Mouse (Mus musculus): ENCODE data around the gene Prdm16. TPM values are rescaled to one million over a fixed set of nuclear protein-coding genes. Genes with fewer than 3 reads are reported as not detected.

The Prdm16 gene
- polyA plus RNA-seq, 1 experiment from 2014 or later = 2.1 TPM

- WGBS (ENCODE audit: insufficient replicate concordance) = 47% methylated on average over 4 of the region's 4 CpGs
- no peaks in the 10 kb centered on the region for H3K9me3 ChIP-seq (replicated peaks; ENCODE audit: control insufficient read depth, low read length)
- no peaks in the 10 kb centered on the region for H3K36me3 ChIP-seq (ENCODE audit: control insufficient read depth, insufficient read depth)
- H3K4me2 ChIP-seq (ENCODE audit: low read depth, low read length) = no peak overlapping the region
- H3K9ac ChIP-seq (ENCODE audit: low read depth, low read length) = no peak overlapping the region
- no peak overlapping the region for H3K4me3 ChIP-seq (ENCODE audit: low read depth, low read length)
- H3K27me3 ChIP-seq (ENCODE audit: control insufficient read depth, insufficient read depth, low read depth, low read length) = peaks cover 2% of the 10 kb centered on the region
- peaks cover 4% of the 10 kb centered on the region for H3K4me1 ChIP-seq (ENCODE audit: control insufficient read depth, low read depth, low read length)
- H3K27ac ChIP-seq (ENCODE audit: low read length) = peak overlapping the region; percentile 76
- no peak for ATAC-seq (ENCODE audit: low read depth)
Measured at GRCm38 (mm10) chr4:154293735-154294201, 342.9 kb downstream of the Prdm16 start.

GRCm38 (mm10) chr4:154283671-154284070 is 353.0 kb downstream of the Prdm16 start:
- no peak for ATAC-seq (ENCODE audit: low read depth)
- Histone ChIP-seq H3K27ac (ENCODE audit: low read length) (no peak overlapping the region), H3K9me3 (replicated peaks; ENCODE audit: control insufficient read depth, low read length) (no peaks in the 10 kb centered on the region), H3K4me1 (ENCODE audit: control insufficient read depth, low read depth, low read length) (no peaks in the 10 kb centered on the region), H3K4me3 (ENCODE audit: low read depth, low read length) (no peak overlapping the region), H3K4me2 (ENCODE audit: low read depth, low read length) (no peak overlapping the region), H3K36me3 (ENCODE audit: control insufficient read depth, insufficient read depth) (no peaks in the 10 kb centered on the region), H3K9ac (ENCODE audit: low read depth, low read length) (no peak overlapping the region), H3K27me3 (ENCODE audit: control insufficient read depth, insufficient read depth, low read depth, low read length) (no peaks in the 10 kb centered on the region)
- WGBS (ENCODE audit: insufficient replicate concordance) = 51% methylated on average over 7 of the region's 7 CpGs

GRCm38 (mm10) chr4:154279481-154279880 is 357.2 kb downstream of the Prdm16 start:
- H3K4me2 ChIP-seq (ENCODE audit: low read depth, low read length) = no peak overlapping the region
- WGBS (ENCODE audit: insufficient replicate concordance) = 53% methylated on average over 9 of the region's 9 CpGs

GRCm38 (mm10) chr4:154273000-154273399 is 363.7 kb downstream of the Prdm16 start:
- 43% methylated on average over 3 of the region's 3 CpGs for WGBS (ENCODE audit: insufficient replicate concordance)
- ATAC-seq (ENCODE audit: low read depth) = no peak
- no peaks in the 10 kb centered on the region for H3K9me3 ChIP-seq (replicated peaks; ENCODE audit: control insufficient read depth, low read length)

More at GRCm38 (mm10) chr4:154279481-154279880, 357.2 kb downstream of the Prdm16 start:
- Histone ChIP-seq H3K9me3 (replicated peaks; ENCODE audit: control insufficient read depth, low read length) (no peaks in the 10 kb centered on the region), H3K27ac (ENCODE audit: low read length) (no peak overlapping the region), H3K27me3 (ENCODE audit: control insufficient read depth, insufficient read depth, low read depth, low read length) (no peaks in the 10 kb centered on the region), H3K4me3 (ENCODE audit: low read depth, low read length) (no peak overlapping the region), H3K9ac (ENCODE audit: low read depth, low read length) (no peak overlapping the region), H3K36me3 (ENCODE audit: control insufficient read depth, insufficient read depth) (no peaks in the 10 kb centered on the region), H3K4me1 (ENCODE audit: control insufficient read depth, low read depth, low read length) (no peaks in the 10 kb centered on the region)
- no peak for ATAC-seq (ENCODE audit: low read depth)

GRCm38 (mm10) chr4:154269520-154269919 is 367.2 kb downstream of the Prdm16 start:
- no peak overlapping the region for H3K27ac ChIP-seq (ENCODE audit: low read length)
- no peak overlapping the region for H3K9ac ChIP-seq (ENCODE audit: low read depth, low read length)
- ATAC-seq (ENCODE audit: low read depth) = no peak
- no peaks in the 10 kb centered on the region for H3K36me3 ChIP-seq (ENCODE audit: control insufficient read depth, insufficient read depth)
- no peak overlapping the region for H3K4me2 ChIP-seq (ENCODE audit: low read depth, low read length)
- no peaks in the 10 kb centered on the region for H3K4me1 ChIP-seq (ENCODE audit: control insufficient read depth, low read depth, low read length)
- no peak overlapping the region for H3K4me3 ChIP-seq (ENCODE audit: low read depth, low read length)
- 47% methylated on average over 10 of the region's 10 CpGs for WGBS (ENCODE audit: insufficient replicate concordance)
- no peaks in the 10 kb centered on the region for H3K27me3 ChIP-seq (ENCODE audit: control insufficient read depth, insufficient read depth, low read depth, low read length)
- no peaks in the 10 kb centered on the region for H3K9me3 ChIP-seq (replicated peaks; ENCODE audit: control insufficient read depth, low read length)

More at GRCm38 (mm10) chr4:154273000-154273399, 363.7 kb downstream of the Prdm16 start:
- no peaks in the 10 kb centered on the region for H3K27me3 ChIP-seq (ENCODE audit: control insufficient read depth, insufficient read depth, low read depth, low read length)
- H3K4me2 ChIP-seq (ENCODE audit: low read depth, low read length) = no peak overlapping the region
- H3K9ac ChIP-seq (ENCODE audit: low read depth, low read length) = no peak overlapping the region
- H3K4me1 ChIP-seq (ENCODE audit: control insufficient read depth, low read depth, low read length) = no peaks in the 10 kb centered on the region
- no peak overlapping the region for H3K27ac ChIP-seq (ENCODE audit: low read length)
- no peak overlapping the region for H3K4me3 ChIP-seq (ENCODE audit: low read depth, low read length)
- H3K36me3 ChIP-seq (ENCODE audit: control insufficient read depth, insufficient read depth) = no peaks in the 10 kb centered on the region

GRCm38 (mm10) chr4:154267511-154267910 is 369.2 kb downstream of the Prdm16 start:
- ATAC-seq (ENCODE audit: low read depth) = no peak

More at GRCm38 (mm10) chr4:154267511-154267910, 369.2 kb downstream of the Prdm16 start:
- Histone ChIP-seq H3K9ac (ENCODE audit: low read depth, low read length) (no peak overlapping the region), H3K27ac (ENCODE audit: low read length) (no peak overlapping the region), H3K4me1 (ENCODE audit: control insufficient read depth, low read depth, low read length) (no peaks in the 10 kb centered on the region), H3K4me3 (ENCODE audit: low read depth, low read length) (no peak overlapping the region), H3K4me2 (ENCODE audit: low read depth, low read length) (no peak overlapping the region), H3K36me3 (ENCODE audit: control insufficient read depth, insufficient read depth) (no peaks in the 10 kb centered on the region), H3K9me3 (replicated peaks; ENCODE audit: control insufficient read depth, low read length) (no peaks in the 10 kb centered on the region), H3K27me3 (ENCODE audit: control insufficient read depth, insufficient read depth, low read depth, low read length) (no peaks in the 10 kb centered on the region)
- 57% methylated on average over 6 of the region's 6 CpGs for WGBS (ENCODE audit: insufficient replicate concordance)

Other genes starting within 250 kb of the Prdm16 start
- not detected in 2 replicates for gene Actrt2, start 31.0 kb upstream of the Prdm16 start, polyA plus RNA-seq (2015; fragmentation: Nextera tagmentation; extraction: Ambion mirVana)
- not detected in 2 replicates for gene Ttc34, start 200.6 kb upstream of the Prdm16 start, polyA plus RNA-seq (2015; fragmentation: Nextera tagmentation; extraction: Ambion mirVana)
- gene Mmel1, start 232.7 kb upstream of the Prdm16 start, polyA plus RNA-seq (2015; fragmentation: Nextera tagmentation; extraction: Ambion mirVana) = 2.4 and 2.7 TPM in 2 replicates

All from liver, embryonic 16.5 days (tissue).